Mouse (Mus musculus): Measurements from ENCODE around the gene Mrps14. TPM values are rescaled to one million over a fixed set of nuclear protein-coding genes. Genes with fewer than 3 reads are reported as not detected.
A peak's percentile ranks its signal among the peaks of the same experiment; 100 is the strongest.

The Mrps14 gene
- polyA plus RNA-seq, 1 experiment = 35.4 TPM

DNA sequence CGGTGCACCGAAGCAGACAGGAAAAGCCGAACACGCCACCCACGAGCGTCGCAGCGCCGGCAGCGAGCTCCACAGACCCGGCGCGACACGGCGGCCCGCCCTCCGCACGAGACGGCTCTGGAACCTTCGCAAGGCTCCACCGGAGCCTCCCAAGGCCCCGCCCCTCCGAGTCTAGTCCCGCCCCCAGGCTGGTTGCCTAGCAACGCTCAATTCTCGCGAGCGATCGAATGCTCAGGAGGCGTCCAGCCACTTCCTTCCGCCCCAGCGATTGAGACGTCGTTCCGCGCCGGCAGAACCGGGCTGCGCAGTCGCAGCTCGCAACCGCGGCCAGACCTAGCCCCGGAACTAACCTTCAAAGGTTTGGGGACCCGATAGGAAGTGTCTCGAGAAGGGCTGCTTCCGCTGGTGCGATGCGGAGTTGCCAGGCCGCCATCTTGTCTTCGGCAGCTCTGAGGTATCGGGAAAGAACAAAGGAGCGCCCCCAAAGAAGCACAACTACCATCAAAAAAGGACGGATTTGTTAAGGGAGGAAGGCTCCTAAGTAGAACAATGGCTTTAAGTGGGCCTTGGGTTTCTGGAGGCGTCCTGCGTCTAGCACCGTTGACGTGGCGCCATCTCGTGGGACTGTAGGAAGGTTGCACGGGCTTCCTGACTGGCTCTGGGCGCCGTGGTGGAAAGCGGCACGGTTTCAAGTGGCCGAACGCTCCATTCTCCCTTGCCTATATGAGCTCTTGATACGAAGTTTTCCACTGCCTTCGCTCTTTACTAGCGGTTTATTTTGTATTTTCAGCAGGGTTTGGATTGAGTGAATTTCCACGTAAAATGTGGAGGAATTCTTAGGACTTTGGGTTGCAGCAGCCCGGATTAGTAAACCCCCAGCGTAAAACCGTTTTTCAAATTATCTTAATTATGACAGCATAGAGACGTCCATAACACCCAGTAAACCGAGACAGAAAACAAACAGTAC, 18.0 kb downstream of the Mrps14 start, which contains the start of gene Cacybp:
Gene Cacybp (minus strand): TSS at position 173 of the 967 bp plus-strand sequence.
- Histone ChIP-seq H3K4me3 (replicated peaks; ENCODE audit: control insufficient read depth, low read depth, low read length) (peak within 1 kb of the TSS; percentile 93), H3K4me1 (ENCODE audit: control insufficient read depth, insufficient read depth, low read length) (peaks cover 2% of the 10 kb centered on the region; the same call in 1 of the 2 replicates), H3K27ac (ENCODE audit: control insufficient read depth, insufficient read depth, low read depth, low read length, poor library complexity) (peak within 1 kb of the TSS; percentile 94)
- under 1% methylated on average over 76 of the region's 76 CpGs for WGBS
- TF ChIP-seq CTCF (IDR thresholded peaks at IDR 0.05; ENCODE audit: control insufficient read depth, insufficient read depth, low read length) = peak; percentile 88
- peak; percentile 59 for TF ChIP-seq POLR2A (IDR thresholded peaks at IDR 0.05; ENCODE audit: borderline replicate concordance, control insufficient read depth, low read depth, low read length)

DNA sequence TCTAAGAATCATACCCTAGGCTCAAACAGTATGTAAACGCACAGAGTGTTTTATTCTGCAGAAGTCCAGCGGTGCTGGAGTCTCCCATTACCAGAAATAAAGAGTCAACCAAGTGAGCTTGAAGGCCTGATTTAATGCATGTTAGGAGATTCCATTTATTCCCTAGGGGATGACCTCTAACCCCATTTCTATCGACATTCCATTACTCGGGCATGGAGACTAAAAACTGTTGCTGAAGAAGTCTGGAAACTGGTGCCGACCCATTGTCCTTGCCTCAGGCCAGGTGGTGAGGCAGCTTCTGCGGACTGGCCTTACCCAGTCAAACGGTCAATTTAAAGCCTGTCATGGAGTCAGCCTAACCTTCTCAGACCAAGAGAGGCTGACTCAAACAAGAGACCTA, 19.2 kb downstream of the Mrps14 start:
- WGBS = 89% methylated on average over 7 of the region's 7 CpGs
- H3K27ac ChIP-seq (ENCODE audit: control insufficient read depth, insufficient read depth, low read depth, low read length, poor library complexity) = no peak overlapping the region
- peaks cover 2% of the 10 kb centered on the region; the same call in 1 of the 2 replicates for H3K4me1 ChIP-seq (ENCODE audit: control insufficient read depth, insufficient read depth, low read length)
- TF ChIP-seq CTCF (IDR thresholded peaks at IDR 0.05; ENCODE audit: control insufficient read depth, insufficient read depth, low read length) (no peak), POLR2A (IDR thresholded peaks at IDR 0.05; ENCODE audit: borderline replicate concordance, control insufficient read depth, low read depth, low read length) (no peak)
- no peak overlapping the region for H3K4me3 ChIP-seq (replicated peaks; ENCODE audit: control insufficient read depth, low read depth, low read length)

DNA sequence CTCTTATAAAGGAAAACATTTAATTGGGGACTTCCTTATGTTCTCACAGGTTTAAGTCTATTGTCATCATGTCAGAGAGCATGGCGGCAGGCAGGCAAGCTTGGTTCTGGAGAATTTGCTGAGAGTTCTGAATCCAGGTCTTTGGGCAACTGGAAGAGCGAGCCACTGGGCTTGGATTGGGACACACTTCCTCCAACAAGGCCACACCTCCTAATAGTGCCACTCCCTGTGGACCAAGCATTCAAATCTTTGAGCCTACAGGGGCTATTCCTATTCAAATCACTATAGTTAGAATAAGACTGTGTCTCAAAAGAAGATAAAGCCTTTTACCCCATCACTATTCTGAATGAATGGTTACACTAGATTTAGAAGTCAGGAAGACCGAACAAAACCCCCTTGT, 22.9 kb downstream of the Mrps14 start:
- Histone ChIP-seq H3K4me1 (ENCODE audit: control insufficient read depth, insufficient read depth, low read length) (no peaks in the 10 kb centered on the region), H3K27ac (ENCODE audit: control insufficient read depth, insufficient read depth, low read depth, low read length, poor library complexity) (no peak overlapping the region), H3K4me3 (replicated peaks; ENCODE audit: control insufficient read depth, low read depth, low read length) (no peak overlapping the region)
- 79% methylated on average over 3 of the region's 3 CpGs for WGBS
- TF ChIP-seq CTCF (IDR thresholded peaks at IDR 0.05; ENCODE audit: control insufficient read depth, insufficient read depth, low read length) (no peak), POLR2A (IDR thresholded peaks at IDR 0.05; ENCODE audit: borderline replicate concordance, control insufficient read depth, low read depth, low read length) (no peak)

DNA sequence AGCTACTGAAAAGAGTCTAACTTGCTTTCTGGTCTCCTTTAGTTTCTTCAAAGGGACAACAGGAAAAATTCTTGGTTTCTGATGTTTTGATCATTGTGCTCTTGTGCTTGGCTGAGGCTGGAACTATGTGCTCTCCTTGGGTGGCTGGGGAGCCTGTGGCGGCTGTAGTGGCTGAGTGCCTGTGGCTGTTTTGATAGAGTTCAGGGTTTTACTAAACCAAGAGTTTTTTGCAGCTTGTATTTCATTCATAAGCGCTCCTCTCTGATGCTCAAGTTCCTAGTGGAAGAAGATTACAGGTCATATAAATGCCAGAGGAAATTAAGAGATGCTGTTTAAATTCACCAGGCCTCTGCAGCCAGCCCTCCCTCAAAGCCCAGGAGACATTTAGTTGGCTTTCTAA, 29.1 kb downstream of the Mrps14 start:
- Histone ChIP-seq H3K4me1 (ENCODE audit: control insufficient read depth, insufficient read depth, low read length) (no peaks in the 10 kb centered on the region; the same call in 1 of the 2 replicates), H3K27ac (ENCODE audit: control insufficient read depth, insufficient read depth, low read depth, low read length, poor library complexity) (no peak overlapping the region), H3K4me3 (replicated peaks; ENCODE audit: control insufficient read depth, low read depth, low read length) (no peak overlapping the region)
- 73% methylated on average over 2 of the region's 2 CpGs for WGBS
- TF ChIP-seq POLR2A (IDR thresholded peaks at IDR 0.05; ENCODE audit: borderline replicate concordance, control insufficient read depth, low read depth, low read length) = no peak
- TF ChIP-seq CTCF (IDR thresholded peaks at IDR 0.05; ENCODE audit: control insufficient read depth, insufficient read depth, low read length) = no peak

DNA sequence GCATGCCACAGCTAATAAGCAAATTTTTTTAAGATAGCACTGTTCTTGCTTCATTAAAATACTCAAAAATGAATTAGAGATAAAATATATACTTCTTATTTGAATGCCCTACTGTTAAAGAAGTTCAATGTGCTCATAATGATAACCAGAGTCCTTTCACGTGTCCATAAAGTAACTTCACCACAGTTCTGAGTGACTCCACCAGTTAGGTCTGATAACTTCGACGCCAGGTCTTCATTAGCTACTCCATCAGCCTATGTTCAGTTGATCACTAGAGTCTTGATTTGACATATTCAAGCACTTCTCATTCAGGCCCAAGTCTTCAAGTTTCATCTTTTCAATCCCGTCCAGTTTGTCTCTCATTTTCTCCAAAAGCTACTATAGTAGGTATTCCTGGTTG, 32.2 kb downstream of the Mrps14 start:
- 65% methylated on average over 4 of the region's 4 CpGs for WGBS
- TF ChIP-seq POLR2A (IDR thresholded peaks at IDR 0.05; ENCODE audit: borderline replicate concordance, control insufficient read depth, low read depth, low read length) (no peak), CTCF (IDR thresholded peaks at IDR 0.05; ENCODE audit: control insufficient read depth, insufficient read depth, low read length) (no peak)

DNA sequence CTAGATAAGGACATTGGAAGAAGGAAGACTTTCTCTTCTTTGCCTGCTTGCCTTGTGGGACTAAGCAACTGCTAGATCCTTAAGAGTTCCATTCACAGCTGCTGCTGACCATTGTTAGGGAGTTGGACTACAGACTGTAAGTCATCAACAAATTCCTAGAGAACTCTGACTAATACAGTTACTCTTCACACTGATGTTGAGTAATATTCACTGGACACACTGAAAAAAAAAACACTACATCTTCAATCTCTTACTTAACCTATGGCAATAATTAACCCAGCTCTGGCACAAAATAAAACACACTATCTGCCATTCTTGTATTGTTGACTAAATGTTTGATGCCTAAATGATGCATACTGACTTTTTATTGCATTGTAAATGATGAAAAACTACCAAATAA, 32.8 kb downstream of the Mrps14 start:
- Histone ChIP-seq H3K27ac (ENCODE audit: control insufficient read depth, insufficient read depth, low read depth, low read length, poor library complexity) (no peak overlapping the region), H3K4me3 (replicated peaks; ENCODE audit: control insufficient read depth, low read depth, low read length) (no peak overlapping the region), H3K4me1 (ENCODE audit: control insufficient read depth, insufficient read depth, low read length) (no peaks in the 10 kb centered on the region; the same call in 1 of the 2 replicates)
- TF ChIP-seq POLR2A (IDR thresholded peaks at IDR 0.05; ENCODE audit: borderline replicate concordance, control insufficient read depth, low read depth, low read length) (no peak), CTCF (IDR thresholded peaks at IDR 0.05; ENCODE audit: control insufficient read depth, insufficient read depth, low read length) (no peak)

More for the DNA sequence above, 32.2 kb downstream of the Mrps14 start:
- Histone ChIP-seq H3K27ac (ENCODE audit: control insufficient read depth, insufficient read depth, low read depth, low read length, poor library complexity) (no peak overlapping the region), H3K4me1 (ENCODE audit: control insufficient read depth, insufficient read depth, low read length) (no peaks in the 10 kb centered on the region; the same call in 1 of the 2 replicates), H3K4me3 (replicated peaks; ENCODE audit: control insufficient read depth, low read depth, low read length) (no peak overlapping the region)

DNA sequence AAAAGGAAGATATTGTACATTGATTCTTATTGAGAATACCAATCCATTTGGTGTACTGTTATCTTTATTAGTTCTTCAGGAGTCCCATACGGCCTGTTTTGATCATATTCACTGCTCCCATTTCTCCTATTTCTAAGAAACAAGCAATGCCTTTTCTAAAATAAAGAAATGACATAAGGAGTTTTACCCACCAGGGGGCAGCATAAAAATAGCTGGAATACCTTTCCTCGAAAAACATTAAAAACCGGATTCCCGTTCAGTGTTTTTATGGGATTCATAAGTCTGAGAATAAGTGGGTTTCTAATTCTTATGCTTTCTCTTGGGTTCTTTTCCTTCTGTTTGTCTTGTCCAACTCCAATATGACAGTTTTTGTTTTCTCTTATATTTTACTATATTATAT, 36.0 kb downstream of the Mrps14 start:
- no peak overlapping the region for H3K27ac ChIP-seq (ENCODE audit: control insufficient read depth, insufficient read depth, low read depth, low read length, poor library complexity)
- 57% methylated on average over 4 of the region's 4 CpGs for WGBS
- TF ChIP-seq POLR2A (IDR thresholded peaks at IDR 0.05; ENCODE audit: borderline replicate concordance, control insufficient read depth, low read depth, low read length) (no peak), CTCF (IDR thresholded peaks at IDR 0.05; ENCODE audit: control insufficient read depth, insufficient read depth, low read length) (no peak)
- no peaks in the 10 kb centered on the region; the same call in 1 of the 2 replicates for H3K4me1 ChIP-seq (ENCODE audit: control insufficient read depth, insufficient read depth, low read length)
- H3K4me3 ChIP-seq (replicated peaks; ENCODE audit: control insufficient read depth, low read depth, low read length) = no peak overlapping the region

DNA sequence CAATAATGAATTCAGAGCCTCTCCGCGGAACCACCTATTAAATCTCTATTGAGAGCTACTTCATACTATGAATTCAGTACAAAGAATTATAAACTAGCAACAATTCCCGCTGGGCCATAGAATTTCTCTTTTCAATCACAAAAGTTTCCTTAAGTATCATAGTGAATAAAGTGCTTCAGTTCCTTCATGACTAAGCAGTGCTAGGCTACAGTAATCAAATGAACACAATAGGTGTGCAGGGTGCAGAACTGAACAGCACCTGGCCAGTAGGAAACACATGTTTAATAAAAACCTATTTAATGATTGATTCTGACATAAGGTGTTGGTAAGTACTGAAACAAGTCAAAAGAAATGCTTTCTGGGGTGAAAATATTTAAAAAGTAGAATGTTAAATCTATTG, 37.1 kb downstream of the Mrps14 start:
- H3K4me1 ChIP-seq (ENCODE audit: control insufficient read depth, insufficient read depth, low read length) = no peaks in the 10 kb centered on the region; the same call in 1 of the 2 replicates
- H3K27ac ChIP-seq (ENCODE audit: control insufficient read depth, insufficient read depth, low read depth, low read length, poor library complexity) = no peak overlapping the region
- TF ChIP-seq CTCF (IDR thresholded peaks at IDR 0.05; ENCODE audit: control insufficient read depth, insufficient read depth, low read length) = no peak
- no peak for TF ChIP-seq POLR2A (IDR thresholded peaks at IDR 0.05; ENCODE audit: borderline replicate concordance, control insufficient read depth, low read depth, low read length)
- 93% methylated on average over 3 of the region's 3 CpGs for WGBS
- H3K4me3 ChIP-seq (replicated peaks; ENCODE audit: control insufficient read depth, low read depth, low read length) = no peak overlapping the region
